Mouse (Mus musculus) adrenal gland, adult 8-10 months (tissue): ENCODE data around the gene Rbms1. TPM values are rescaled to one million over a fixed set of nuclear protein-coding genes. Genes with fewer than 3 reads are reported as not detected.

ENCODE experiments used
- DNase-seq: peaks from one replicate; pipeline ENCODE4 v3.0.0; 2022
- total RNA-seq, 4 experiments: library from RNA; stranded (reverse); gene quantifications; 2 replicates each; pipeline ENCODE4 v1.2.4; 2022

Gene Rbms1
- total RNA-seq, 4 experiments from 2014 or later, result 40.6 to 71.6 (median 53.7) TPM

DNA sequence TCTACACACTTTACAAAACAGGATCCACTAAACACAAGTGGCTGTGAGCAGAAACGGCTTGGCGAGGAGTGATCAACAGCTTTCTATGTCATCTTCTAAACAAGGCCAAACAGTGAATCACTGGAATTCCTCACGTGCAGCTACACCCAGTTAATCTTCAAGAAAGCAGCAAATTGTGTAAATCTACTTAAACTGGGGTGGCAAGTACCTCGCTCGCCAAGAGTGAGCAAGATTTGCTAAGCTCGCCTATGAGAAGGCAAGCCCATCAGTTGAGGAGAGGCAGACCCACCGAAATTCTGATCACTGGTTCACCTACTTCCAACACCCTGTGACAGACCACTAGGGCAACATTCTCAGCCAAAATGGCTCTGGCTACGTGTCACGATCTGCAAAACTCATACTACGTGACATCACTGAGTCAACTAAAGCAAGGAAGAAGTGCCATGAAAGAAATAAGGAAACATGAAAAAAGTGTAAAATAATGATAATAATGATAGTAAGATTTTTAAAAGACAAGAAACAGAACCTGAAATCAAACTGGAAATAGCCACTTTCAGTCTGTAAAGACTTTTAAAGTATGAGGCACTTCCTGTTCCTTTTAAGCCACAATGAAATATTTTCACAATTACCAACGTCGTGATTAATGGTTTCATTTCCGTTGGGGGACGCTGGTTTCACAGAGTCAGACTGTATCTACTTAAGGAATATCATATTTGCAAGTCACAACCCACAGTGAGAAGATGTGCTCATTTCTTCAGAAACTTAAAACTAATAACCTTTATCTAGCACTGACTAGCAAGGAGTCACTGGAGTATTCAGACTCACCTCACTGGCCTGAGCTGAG, 85.2 kb downstream of the Rbms1 start:
- DNase-seq, result no peak

DNA sequence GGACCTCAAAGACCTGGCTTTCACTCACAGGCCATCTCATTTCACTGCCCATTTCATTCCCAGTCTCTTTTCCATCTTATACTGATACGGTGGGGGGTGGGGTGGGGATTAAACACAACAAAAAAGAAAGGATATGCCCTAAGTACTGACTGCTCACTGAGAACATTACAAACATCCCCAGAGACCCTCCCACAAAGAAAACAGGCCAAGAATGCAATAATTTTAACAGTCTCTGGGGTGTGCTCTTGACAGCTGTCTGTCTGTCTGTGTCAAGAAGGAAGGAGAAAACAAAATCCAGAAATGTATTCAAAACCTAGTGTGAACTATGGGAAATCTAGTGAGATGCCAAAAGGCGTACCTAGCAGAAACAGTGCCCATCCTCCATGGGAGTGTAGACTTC, 86.1 kb downstream of the Rbms1 start:
- no peak for DNase-seq

DNA sequence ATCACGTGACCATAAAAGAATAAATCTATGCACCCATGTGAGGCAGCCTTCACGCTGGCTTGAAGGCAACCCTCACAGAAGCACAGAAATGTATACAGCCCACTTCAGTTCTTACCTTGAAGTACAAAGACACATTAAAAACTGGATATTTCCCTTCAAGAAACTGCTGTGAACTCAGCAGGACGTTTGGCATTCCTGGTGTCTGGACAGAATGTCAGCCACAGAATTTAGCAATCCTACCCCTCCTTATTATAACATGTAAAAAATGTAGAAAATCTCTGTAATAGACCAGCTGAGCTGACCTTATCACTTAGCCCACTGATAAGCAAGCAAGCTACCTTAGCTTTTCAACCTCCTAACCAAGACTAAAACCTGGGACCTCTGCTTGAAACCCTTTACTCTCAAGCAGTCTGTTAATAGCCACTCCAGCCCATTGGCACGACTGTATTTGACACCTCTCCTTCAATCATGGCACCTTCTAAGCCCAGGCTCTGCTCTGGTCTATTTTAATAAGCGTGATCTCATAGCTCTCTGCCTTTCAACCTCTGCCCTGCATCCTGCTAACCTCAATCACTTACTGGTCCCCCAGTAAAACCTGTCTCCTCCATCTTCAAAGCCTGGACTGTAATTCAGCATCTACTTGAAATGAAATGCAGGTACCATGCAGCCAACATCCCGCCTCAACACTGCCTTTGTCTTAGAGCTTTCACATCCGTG, 90.7 kb downstream of the Rbms1 start:
- no peak for DNase-seq

- no peak for DNase-seq
Observed at GRCm38 (mm10) chr2:60871001-60871400, 92.0 kb downstream of the Rbms1 start.

GRCm38 (mm10) chr2:60870450-60870849, 92.5 kb downstream of the Rbms1 start:
- DNase-seq, result no peak

DNA sequence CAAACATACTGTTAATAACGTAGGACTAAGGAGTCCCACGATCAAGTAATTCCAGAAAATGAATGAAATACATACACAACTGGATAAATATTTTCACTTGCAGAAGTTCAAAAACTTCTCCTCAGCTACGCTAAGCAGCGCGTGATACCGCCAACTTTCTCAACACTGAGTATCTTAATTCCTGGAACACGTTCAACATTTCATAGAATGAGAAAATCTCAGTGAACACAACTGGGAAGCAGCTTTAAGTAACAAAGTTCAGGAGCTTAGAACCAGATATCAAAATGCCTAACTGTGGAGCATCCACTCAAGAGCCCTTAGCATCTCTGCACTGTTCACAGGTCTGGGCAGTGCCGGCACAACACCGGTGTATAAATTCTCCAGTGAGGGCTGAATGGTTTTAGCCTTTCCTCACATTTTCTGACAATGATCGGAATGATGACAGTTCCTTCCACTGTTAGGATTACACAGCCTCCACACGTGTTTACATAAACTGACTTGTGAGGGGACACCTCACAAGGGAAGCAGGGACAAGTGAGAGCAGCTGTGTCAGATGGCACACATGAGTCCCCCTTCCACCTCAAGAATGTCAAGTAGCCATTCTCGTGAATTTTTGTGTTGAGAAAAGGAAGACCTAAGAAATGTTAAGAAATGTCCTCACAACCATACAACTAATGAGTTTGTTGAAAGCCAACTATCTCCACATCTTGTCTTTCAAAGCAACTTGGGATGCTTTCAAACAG, 93.8 kb downstream of the Rbms1 start:
- no peak for DNase-seq

DNA sequence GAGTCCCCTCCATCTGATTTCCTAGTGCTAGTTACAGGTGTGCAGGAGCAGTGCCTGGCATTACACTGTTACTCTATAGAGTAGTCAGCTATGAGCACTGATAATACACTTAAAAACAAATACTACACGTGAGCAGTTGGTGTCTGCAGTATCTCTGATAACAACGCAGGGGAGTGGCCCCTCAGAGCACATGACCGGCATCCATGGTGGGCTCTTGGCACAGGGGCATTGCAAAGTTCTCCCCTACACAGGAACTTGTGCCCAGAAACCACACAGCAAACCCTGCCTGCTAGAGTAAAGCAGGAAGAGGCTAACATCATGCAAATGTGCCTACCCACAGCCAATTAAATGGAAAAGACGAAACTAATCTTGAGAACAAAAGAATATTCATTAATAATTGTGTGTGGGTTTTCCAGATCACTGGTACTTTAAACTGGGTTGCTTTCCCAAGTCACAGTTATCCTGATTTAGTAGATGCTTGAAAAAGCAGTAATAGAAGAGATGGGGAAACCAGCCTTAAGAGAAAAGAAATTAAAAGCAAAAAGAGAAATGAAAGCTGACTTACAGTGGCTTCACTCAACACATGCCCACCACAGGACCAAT, 94.8 kb downstream of the Rbms1 start:
- DNase-seq, result no peak

DNA sequence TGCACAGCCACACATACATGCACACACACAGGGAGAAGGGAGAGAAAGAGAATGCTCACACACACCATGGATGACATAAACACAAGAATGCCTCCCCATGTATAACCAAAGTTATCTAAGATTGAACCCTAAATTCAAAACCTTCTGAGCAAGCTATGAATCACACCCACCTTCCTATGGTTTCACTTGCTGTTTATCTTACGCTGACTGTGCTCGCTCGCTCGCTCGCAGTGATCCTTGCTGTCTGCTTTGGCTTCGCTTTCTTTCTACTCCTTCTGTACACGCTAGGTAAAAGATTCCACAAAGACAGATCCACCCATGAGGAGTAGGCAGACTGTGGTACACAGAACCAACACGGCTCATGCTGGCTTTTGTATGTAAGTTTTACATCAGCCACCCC, 95.7 kb downstream of the Rbms1 start:
- no peak for DNase-seq

DNA sequence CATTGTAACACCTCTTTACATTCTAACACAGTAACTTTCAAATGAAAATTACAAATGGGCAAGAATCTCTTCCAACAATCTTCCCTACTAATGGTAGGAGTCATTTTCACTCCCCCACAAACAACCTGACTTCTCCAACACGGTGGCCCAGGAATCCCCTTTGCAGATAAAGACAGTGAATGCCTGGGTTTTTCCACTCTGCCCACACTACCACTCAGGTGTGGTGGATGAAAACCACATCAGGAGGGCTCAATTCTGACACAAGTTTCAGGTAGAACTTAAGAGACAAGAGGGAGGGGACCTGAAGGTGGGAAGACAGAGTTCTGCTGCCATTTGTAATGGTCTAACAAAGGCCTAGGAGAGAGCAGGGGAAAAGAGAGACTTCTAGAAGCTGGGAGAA, 97.1 kb downstream of the Rbms1 start:
- no peak for DNase-seq

DNA sequence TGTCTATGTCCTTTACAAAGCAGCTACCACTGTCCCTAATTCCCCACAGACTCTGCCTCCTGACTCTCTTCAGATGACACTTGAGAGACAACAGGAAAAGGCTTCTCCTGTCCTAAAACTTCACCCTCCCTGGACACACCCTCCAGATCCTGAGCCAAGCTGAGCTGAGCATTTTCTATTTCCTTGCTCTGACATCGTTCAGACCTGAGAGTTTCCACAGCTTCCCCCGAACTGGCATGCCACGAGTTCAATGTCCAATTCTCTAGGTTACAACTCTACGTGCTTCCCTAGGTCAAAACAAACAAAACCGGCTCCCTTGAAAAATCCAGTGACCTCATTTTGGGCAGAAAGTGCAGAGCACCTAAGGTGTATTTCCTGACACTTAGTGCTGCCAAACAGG, 98.0 kb downstream of the Rbms1 start:
- DNase-seq, result no peak

- no peak for DNase-seq
Observed at GRCm38 (mm10) chr2:60864256-60864795, 98.7 kb downstream of the Rbms1 start.

- DNase-seq, result no peak
Observed at GRCm38 (mm10) chr2:60863827-60864226, 99.2 kb downstream of the Rbms1 start.

GRCm38 (mm10) chr2:60862913-60863711, 99.9 kb downstream of the Rbms1 start:
- no peak for DNase-seq

- DNase-seq, result no peak
Observed at GRCm38 (mm10) chr2:60858116-60858515, 104.9 kb downstream of the Rbms1 start.

DNA sequence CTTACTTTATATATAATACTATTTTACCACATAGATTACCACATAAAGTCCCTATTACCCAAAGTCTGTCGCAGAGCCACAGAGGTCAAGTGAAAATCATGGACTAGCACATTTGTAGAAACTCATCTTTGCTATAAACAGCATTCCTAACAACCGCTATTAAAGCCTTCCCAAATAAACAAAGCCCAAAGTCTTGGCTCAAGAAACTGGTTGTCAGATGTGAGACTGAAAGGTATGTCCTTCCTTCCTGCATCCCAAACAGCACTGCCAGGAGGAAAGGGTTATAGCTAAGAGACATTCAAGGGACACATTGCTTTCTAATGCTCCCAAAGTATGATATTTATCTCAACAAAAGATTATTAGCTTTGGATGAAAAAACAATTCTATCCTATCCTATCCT, 106.9 kb downstream of the Rbms1 start:
- DNase-seq, result no peak

DNA sequence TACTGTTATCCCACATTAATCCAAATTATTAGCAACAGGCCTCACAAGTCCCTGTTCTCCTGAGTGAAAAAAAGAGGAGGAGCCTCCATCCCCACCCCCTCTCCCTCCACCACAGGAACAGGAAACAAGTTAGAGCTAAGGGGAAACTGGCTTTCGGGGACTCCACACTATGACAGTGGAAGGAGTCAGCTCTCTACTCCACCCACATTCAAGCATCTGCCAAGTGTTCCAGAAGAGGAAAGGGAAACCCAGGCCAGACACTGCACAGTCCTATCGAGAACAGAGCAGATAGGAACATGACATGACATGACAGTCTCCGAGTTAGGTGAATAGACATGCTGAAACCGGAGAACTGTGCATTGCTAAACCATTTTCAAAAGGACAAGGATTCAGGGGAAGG, 108.0 kb downstream of the Rbms1 start:
- DNase-seq, result peak; percentile 38

DNA sequence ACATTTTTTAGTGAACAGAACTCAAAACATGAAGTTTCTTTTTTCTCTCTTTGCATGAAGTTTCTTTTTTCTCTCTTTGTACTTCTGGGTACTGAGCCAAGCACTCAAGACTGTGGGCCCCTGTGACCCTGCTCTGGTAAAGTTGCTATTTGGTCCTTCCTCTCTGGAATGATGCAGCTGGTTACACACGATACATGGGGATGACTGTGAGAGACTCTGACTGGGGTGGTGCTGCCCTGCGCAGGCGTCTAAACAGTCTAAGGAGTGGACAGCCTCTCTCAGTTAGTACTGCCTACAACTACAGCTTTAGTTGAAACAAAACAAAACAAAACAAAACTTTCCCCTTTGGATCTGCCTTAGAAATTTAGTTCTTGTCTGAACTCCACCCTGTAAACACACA, 111.1 kb downstream of the Rbms1 start:
- DNase-seq, result no peak

DNA sequence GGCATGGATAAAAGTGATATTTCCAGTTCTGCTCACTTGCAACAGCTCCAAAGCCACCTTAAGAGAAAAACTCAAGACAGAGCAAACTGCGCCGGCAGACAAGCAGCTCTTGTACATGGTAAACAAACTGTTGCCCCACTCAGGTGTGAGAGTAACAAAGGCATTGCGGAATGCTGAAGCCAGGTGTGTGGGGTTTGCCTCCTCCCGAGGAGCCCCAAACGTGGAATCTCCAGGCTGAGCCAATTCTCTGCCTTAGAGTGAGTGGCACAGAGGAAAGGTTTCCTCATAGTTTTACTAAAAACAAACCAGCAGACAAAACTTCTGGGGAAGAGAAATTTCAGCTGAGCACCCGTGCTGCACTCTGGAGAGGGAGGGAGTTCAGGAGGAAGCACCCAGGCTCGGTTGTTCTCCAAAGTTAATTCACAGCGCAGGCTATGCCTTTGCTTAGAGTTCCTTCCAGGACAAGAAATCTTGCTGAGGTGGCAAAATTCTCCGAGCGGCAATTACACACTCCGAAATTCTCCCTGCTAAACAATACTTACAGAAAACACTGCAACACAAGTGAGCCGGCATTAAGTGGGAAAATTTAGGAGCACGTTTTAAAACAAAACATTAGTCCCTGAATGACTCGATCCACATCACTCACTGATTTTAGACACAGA, 111.8 kb downstream of the Rbms1 start:
- no peak for DNase-seq

GRCm38 (mm10) chr2:60848478-60848877, 114.5 kb downstream of the Rbms1 start:
- no peak for DNase-seq

GRCm38 (mm10) chr2:60847984-60848383, 115.0 kb downstream of the Rbms1 start:
- DNase-seq, result no peak

DNA sequence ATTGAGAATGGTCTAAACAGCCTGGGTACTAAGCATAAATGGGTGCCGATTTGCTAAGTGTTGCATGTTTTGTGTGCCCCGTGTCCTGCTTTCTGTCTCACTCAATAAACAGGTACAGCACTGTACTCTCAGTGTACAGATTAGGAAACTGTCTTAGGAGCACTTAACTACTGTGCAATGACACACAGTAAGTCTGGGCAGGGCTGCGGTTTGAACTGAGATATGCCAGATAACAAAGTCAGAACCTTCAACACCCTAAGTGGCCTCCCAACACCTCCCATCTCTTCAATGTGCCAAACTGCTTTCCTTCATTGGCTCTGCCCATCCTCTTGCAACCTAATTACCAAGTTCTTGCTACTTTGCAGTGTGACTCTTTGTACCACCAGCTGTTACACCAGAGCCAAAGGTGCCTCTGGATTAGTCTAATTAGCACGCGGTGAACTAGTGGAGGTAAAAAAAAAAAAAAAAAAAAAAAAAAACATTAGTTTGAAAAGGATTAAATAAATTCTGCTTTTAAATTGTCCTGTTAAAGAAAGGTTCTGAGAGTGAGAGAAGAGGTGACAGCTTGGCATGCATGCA, 117.6 kb downstream of the Rbms1 start:
- no peak for DNase-seq
